Mouse (Mus musculus): ENCODE results near the gene Rbms1. TPM values are rescaled to one million over a fixed set of nuclear protein-coding genes. Genes with fewer than 3 reads are reported as not detected.
A peak's percentile ranks its signal among the peaks of the same experiment; 100 is the strongest.

Rbms1 gene
- polyA plus RNA-seq, 1 experiment from 2014 or later: 55.6 TPM

DNA sequence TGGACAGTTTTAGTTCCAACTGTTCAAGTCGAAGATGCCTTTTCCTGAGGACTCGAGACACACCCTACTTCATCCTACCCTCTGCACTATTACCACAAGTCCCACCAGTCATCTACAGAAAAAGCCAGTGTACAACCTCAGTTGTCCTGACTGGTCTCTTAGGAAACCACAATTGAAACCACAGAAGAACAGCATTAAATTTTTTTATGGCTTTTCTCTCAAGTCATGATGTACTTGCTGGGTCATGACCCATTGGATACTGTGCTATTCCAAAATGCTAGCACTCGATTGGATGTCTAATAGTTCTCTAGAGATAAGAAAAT lies 80.0 kb downstream of the Rbms1 start:
- ATAC-seq (ENCODE audit: low read depth): no peak
- no peak overlapping the region for H3K4me3 ChIP-seq (ENCODE audit: low read depth, low read length)
- H3K9ac ChIP-seq (replicated peaks; ENCODE audit: low read depth, low read length): no peak overlapping the region
- H3K9me3 ChIP-seq (ENCODE audit: control insufficient read depth, low read length): no peaks in the 10 kb centered on the region
- peaks cover 4% of the 10 kb centered on the region; the same call in 1 of the 2 replicates for H3K27me3 ChIP-seq (ENCODE audit: control insufficient read depth, insufficient read depth, low read length)
- no peak overlapping the region for H3K27ac ChIP-seq (ENCODE audit: low read depth, low read length)
- H3K4me2 ChIP-seq (ENCODE audit: low read depth, low read length): no peak overlapping the region
- WGBS: 76% methylated on average over 3 of the region's 3 CpGs
- peaks cover 14% of the 10 kb centered on the region; the same call in 1 of the 2 replicates for H3K4me1 ChIP-seq (ENCODE audit: control insufficient read depth, insufficient read depth, low read length)
- H3K36me3 ChIP-seq (ENCODE audit: control insufficient read depth, insufficient read depth, low read length): no peaks in the 10 kb centered on the region

DNA sequence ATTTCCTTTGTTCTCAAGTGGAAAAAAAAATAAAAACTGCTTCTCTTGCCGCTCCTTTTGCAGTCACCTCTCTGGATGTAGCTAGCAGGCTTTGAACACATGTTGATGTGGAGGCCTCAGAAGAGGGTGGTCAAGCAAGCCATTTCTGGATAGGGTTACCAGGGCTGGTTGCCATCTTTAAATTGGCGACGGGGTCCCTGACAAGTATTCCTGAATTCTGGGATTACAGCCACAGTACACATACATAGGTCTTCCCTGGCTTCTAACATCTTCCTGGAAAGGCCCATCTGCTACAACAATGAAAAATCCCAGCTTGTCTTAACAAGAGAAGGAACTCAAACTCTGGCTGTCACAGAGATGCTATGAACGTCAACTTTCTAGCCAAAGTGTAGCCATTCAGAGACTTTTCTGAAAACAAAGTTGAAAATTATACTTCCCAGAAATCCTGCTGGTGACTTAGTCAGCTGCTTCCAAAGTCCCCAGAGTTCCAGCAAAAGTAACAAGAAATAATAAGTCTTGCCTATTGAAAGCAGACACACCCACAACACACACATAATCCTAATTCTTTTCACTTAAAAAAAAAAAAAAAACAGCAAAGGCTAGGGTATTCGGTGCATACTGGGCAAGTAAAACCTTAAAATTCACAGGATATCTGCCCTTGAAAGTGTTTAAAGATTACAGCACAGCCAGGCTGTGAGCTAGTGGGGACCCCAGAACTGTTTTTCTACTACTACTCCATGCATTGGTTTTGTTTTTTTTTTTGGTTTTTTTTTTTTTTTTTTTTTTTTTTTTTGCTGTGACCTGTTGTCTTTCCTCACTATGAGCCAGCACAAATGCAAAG lies 80.6 kb downstream of the Rbms1 start:
- Histone ChIP-seq H3K4me2 (ENCODE audit: low read depth, low read length) (peak overlapping the region; percentile 82; the same call in 1 of the 2 replicates), H3K4me3 (ENCODE audit: low read depth, low read length) (no peak overlapping the region), H3K27ac (ENCODE audit: low read depth, low read length) (no peak overlapping the region), H3K27me3 (ENCODE audit: control insufficient read depth, insufficient read depth, low read length) (peaks cover 4% of the 10 kb centered on the region; the same call in 1 of the 2 replicates), H3K9me3 (ENCODE audit: control insufficient read depth, low read length) (no peaks in the 10 kb centered on the region), H3K4me1 (ENCODE audit: control insufficient read depth, insufficient read depth, low read length) (peaks cover 14% of the 10 kb centered on the region; the same call in 1 of the 2 replicates), H3K9ac (replicated peaks; ENCODE audit: low read depth, low read length) (no peak overlapping the region), H3K36me3 (ENCODE audit: control insufficient read depth, insufficient read depth, low read length) (no peaks in the 10 kb centered on the region)
- ATAC-seq (ENCODE audit: low read depth): no peak
- 58% methylated on average over 5 of the region's 5 CpGs for WGBS

DNA sequence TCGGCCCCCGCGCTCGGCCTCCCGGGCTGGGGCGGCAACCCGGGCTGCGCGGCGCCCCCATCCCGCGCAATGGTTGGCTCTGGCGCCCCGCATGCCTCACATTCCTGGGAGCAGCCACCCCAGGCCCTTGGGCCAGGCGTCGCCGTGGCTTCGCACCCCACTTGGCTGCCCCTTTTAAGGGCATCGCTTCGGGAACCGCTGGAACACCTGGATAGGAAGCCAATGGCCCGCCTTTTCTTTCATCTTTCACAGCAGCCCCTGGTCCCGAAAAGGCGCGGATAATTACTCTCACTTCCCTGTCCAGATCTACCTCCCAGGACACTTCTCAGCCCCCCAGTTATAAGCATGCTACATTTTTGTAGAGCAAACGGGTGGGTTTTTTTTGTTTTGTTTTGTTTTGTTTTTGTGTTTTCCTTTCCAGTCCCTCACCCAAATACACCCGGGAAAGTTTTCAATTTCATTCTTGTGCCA lies 81.4 kb downstream of the Rbms1 start:
- Histone ChIP-seq H3K27ac (ENCODE audit: low read depth, low read length) (peak overlapping the region; percentile 84; the same call in 1 of the 2 replicates), H3K4me1 (ENCODE audit: control insufficient read depth, insufficient read depth, low read length) (peaks cover 18% of the 10 kb centered on the region; the same call in 1 of the 2 replicates), H3K4me2 (ENCODE audit: low read depth, low read length) (peak overlapping the region; percentile 82), H3K9me3 (ENCODE audit: control insufficient read depth, low read length) (no peaks in the 10 kb centered on the region), H3K4me3 (ENCODE audit: low read depth, low read length) (peak overlapping the region; percentile 93), H3K27me3 (ENCODE audit: control insufficient read depth, insufficient read depth, low read length) (peaks cover 4% of the 10 kb centered on the region; the same call in 1 of the 2 replicates), H3K9ac (replicated peaks; ENCODE audit: low read depth, low read length) (peak overlapping the region; percentile 93), H3K36me3 (ENCODE audit: control insufficient read depth, insufficient read depth, low read length) (no peaks in the 10 kb centered on the region)
- ATAC-seq (ENCODE audit: low read depth): peak; percentile 75
- WGBS: under 1% methylated on average over 27 of the region's 27 CpGs

DNA sequence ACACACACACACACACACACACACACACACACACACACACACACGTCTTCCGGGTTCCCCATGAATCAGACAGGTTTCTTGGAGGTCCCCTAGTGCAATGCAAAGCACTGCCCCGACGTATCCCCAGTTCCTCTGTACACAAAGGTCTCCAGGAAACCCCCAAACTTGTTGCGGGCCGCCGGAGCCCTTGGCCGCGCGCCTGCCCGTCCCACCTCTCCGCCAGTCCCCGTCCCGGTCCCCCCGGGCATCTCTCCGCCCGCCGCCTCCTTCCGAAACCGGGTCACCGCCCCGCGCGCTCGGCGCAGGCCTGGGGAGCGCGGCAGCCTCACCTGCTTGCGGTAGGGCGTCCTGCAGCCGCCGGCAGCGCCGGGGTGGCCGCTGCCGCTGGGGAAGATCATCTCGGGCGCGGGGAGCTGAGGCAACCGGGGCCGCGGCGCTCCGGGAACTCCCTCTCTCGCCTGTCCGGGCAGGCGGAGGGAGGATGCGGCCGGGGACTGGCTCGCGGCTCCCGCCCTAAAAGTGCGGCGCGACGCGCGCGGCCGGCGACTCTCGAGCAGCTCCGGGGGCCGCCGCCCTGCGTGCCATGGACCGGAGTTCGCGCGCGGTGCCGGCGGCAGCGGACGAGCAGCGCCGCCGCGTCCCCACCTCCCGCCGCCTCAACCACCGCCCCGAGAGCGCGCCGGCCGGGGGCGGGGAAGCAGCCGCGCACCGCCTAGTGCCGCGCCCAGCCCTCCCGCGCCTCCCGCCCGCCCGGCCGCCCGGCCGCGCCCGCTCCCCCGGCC lies 82.0 kb downstream of the Rbms1 start:
- Histone ChIP-seq H3K27me3 (ENCODE audit: control insufficient read depth, insufficient read depth, low read length) (peaks cover 4% of the 10 kb centered on the region; the same call in 1 of the 2 replicates), H3K27ac (ENCODE audit: low read depth, low read length) (peak overlapping the region; percentile 84), H3K9me3 (ENCODE audit: control insufficient read depth, low read length) (no peaks in the 10 kb centered on the region), H3K4me1 (ENCODE audit: control insufficient read depth, insufficient read depth, low read length) (peaks cover 19% of the 10 kb centered on the region; the same call in 1 of the 2 replicates), H3K9ac (replicated peaks; ENCODE audit: low read depth, low read length) (peak overlapping the region; percentile 93), H3K36me3 (ENCODE audit: control insufficient read depth, insufficient read depth, low read length) (no peaks in the 10 kb centered on the region), H3K4me2 (ENCODE audit: low read depth, low read length) (peak overlapping the region; percentile 82), H3K4me3 (ENCODE audit: low read depth, low read length) (peak overlapping the region; percentile 93)
- under 1% methylated on average over 60 of the region's 104 CpGs for WGBS
- peak; percentile 94 for ATAC-seq (ENCODE audit: low read depth)

DNA sequence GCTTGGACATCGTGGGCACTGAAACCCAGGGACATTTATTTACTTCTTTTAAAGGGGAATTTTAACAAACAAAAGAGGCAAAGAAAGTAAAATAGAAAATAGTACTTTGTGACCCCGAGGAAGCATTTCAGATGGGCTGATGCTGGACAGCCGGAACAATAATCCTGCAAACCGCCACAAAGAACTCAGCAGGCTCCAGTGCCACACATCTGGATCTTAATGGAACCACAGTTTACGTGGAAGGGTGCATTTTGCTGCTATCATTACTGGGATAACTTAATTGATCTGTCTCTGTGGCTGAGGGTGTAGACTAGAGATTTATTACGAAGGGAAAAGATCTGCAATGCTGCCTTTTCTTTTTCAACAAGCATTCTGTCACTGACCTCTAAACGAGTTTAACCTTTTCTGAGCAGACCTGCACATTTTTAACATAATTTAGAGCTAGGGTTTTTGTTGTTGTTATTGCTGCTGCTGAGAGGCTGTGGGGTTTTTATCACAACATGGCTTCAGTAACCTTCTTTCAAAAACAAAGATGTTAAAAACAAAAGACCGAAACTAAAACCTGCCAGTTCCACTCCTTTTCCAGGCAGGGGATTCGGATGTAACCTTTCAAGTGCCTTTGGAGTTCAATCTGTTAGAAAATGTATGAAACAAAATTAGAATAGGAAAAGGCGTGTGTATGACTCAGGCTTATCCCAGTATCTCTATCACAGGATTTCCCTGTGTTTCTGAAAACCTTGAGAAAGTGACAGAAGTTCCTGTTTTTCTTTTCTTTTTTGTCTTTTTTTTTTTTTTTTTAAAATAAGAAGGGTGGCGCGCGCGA lies 82.8 kb downstream of the Rbms1 start:
- 2% methylated on average over 14 of the region's 14 CpGs for WGBS
- Histone ChIP-seq H3K9ac (replicated peaks; ENCODE audit: low read depth, low read length) (no peak overlapping the region; the same call in 1 of the 2 replicates), H3K36me3 (ENCODE audit: control insufficient read depth, insufficient read depth, low read length) (no peaks in the 10 kb centered on the region), H3K4me3 (ENCODE audit: low read depth, low read length) (peak overlapping the region; percentile 93), H3K9me3 (ENCODE audit: control insufficient read depth, low read length) (no peaks in the 10 kb centered on the region), H3K4me1 (ENCODE audit: control insufficient read depth, insufficient read depth, low read length) (peaks cover 19% of the 10 kb centered on the region; the same call in 1 of the 2 replicates), H3K27me3 (ENCODE audit: control insufficient read depth, insufficient read depth, low read length) (peaks cover 4% of the 10 kb centered on the region; the same call in 1 of the 2 replicates), H3K4me2 (ENCODE audit: low read depth, low read length) (peak overlapping the region; percentile 82), H3K27ac (ENCODE audit: low read depth, low read length) (no peak overlapping the region; the same call in 1 of the 2 replicates)
- ATAC-seq (ENCODE audit: low read depth): no peak

DNA sequence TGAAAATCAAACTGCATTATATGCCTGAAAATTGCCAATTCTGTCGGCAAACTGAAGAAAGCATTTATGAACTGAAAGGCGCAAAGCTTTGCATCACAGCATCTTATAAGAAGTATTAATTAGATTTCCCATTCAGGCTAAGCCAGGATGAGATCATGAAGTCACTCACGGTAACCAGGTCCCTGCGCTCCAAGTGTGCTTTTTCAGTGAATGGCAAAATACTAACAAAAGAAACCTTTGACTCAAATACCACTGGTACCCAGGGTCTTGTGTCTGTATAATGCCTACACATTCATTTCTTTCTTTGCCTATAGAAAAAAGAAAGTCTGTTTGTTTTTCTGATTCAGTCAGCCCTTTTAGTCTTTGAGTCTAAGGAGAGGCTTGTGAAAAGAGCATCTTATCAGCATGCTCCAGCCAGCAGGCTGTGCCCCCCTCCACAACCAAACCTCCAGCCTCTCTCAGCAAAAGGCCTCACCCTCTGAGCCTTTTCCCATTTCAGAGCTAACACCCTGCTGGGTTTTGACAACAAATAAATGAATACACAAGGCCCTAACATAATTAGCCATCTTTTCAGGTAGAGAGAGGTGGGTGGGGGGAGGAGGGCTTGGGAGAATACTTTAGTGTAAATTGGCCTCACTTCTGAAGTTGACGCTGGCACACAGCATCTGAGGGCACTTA lies 83.7 kb downstream of the Rbms1 start:
- H3K27me3 ChIP-seq (ENCODE audit: control insufficient read depth, insufficient read depth, low read length): peaks cover 4% of the 10 kb centered on the region; the same call in 1 of the 2 replicates
- peaks cover 19% of the 10 kb centered on the region; the same call in 1 of the 2 replicates for H3K4me1 ChIP-seq (ENCODE audit: control insufficient read depth, insufficient read depth, low read length)
- H3K4me2 ChIP-seq (ENCODE audit: low read depth, low read length): peak overlapping the region; percentile 82
- no peaks in the 10 kb centered on the region for H3K9me3 ChIP-seq (ENCODE audit: control insufficient read depth, low read length)
- H3K4me3 ChIP-seq (ENCODE audit: low read depth, low read length): peak overlapping the region; percentile 93; the same call in 1 of the 2 replicates
- H3K36me3 ChIP-seq (ENCODE audit: control insufficient read depth, insufficient read depth, low read length): no peaks in the 10 kb centered on the region
- H3K9ac ChIP-seq (replicated peaks; ENCODE audit: low read depth, low read length): 0 out of 2 replicates have a peak overlapping the region, but pooled peaks have one; percentile 5
- H3K27ac ChIP-seq (ENCODE audit: low read depth, low read length): no peak overlapping the region
- no peak for ATAC-seq (ENCODE audit: low read depth)
- 34% methylated on average over 5 of the region's 5 CpGs for whole genome bisulfite sequencing

DNA sequence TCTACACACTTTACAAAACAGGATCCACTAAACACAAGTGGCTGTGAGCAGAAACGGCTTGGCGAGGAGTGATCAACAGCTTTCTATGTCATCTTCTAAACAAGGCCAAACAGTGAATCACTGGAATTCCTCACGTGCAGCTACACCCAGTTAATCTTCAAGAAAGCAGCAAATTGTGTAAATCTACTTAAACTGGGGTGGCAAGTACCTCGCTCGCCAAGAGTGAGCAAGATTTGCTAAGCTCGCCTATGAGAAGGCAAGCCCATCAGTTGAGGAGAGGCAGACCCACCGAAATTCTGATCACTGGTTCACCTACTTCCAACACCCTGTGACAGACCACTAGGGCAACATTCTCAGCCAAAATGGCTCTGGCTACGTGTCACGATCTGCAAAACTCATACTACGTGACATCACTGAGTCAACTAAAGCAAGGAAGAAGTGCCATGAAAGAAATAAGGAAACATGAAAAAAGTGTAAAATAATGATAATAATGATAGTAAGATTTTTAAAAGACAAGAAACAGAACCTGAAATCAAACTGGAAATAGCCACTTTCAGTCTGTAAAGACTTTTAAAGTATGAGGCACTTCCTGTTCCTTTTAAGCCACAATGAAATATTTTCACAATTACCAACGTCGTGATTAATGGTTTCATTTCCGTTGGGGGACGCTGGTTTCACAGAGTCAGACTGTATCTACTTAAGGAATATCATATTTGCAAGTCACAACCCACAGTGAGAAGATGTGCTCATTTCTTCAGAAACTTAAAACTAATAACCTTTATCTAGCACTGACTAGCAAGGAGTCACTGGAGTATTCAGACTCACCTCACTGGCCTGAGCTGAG lies 85.2 kb downstream of the Rbms1 start:
- 78% methylated on average over 14 of the region's 14 CpGs for WGBS
- peaks cover 4% of the 10 kb centered on the region; the same call in 1 of the 2 replicates for H3K27me3 ChIP-seq (ENCODE audit: control insufficient read depth, insufficient read depth, low read length)
- no peaks in the 10 kb centered on the region for H3K36me3 ChIP-seq (ENCODE audit: control insufficient read depth, insufficient read depth, low read length)
- H3K4me3 ChIP-seq (ENCODE audit: low read depth, low read length): no peak overlapping the region
- H3K9me3 ChIP-seq (ENCODE audit: control insufficient read depth, low read length): no peaks in the 10 kb centered on the region
- H3K9ac ChIP-seq (replicated peaks; ENCODE audit: low read depth, low read length): no peak overlapping the region
- H3K4me2 ChIP-seq (ENCODE audit: low read depth, low read length): no peak overlapping the region
- ATAC-seq (ENCODE audit: low read depth): no peak
- H3K27ac ChIP-seq (ENCODE audit: low read depth, low read length): no peak overlapping the region
- peaks cover 19% of the 10 kb centered on the region; the same call in 1 of the 2 replicates for H3K4me1 ChIP-seq (ENCODE audit: control insufficient read depth, insufficient read depth, low read length)
